In genomic region chr14:79287251-79287863, GRCm38 (mm10) we compare ENCODE assay signal across 22 mouse cellular contexts. TPM values are rescaled to one million over a fixed set of nuclear protein-coding genes. Genes with fewer than 3 reads are reported as not detected.
"Had no signal": no experiment of that assay in that cellular context is flagged by ENCODE, and none has a peak within 500 bp of the region (broad histone marks: within the 10 kb centered on the region; RNA-seq: fewer than 3 reads in every experiment).

No protein-coding gene starts in this region.

- H3K27ac ChIP-seq: limb, embryonic 15.5 days; midbrain, embryonic 12.5 days; neural tube, embryonic 13.5 days had no signal

- ATAC-seq: intestine, postnatal 0 days; midbrain, embryonic 16.5 days had no signal

- DNase-seq: kidney, adult 8-10 months; kidney, postnatal 36 days; layer of hippocampus, adult 9-11 months; layer of hippocampus, postnatal 36 days; retina, postnatal 1 day; right cerebral cortex, postnatal 4 days; spleen, adult 18-20 months had no signal

- H3K4me3 ChIP-seq: limb, embryonic 15.5 days; midbrain, embryonic 12.5 days; neural tube, embryonic 13.5 days had no signal

RNA-seq across cellular contexts. Expression of gene Zfp957, which starts 40.2 kb away (rescaled TPM):
- total RNA-seq: layer of hippocampus, adult 18-20 months; layer of hippocampus, postnatal 36 days; left cerebral cortex, adult 8-10 months; left cerebral cortex, postnatal 25 days; megakaryocyte-erythroid progenitor cell, adult 5-6 weeks had no signal
- polyA plus RNA-seq: intestine, postnatal 0 days; kidney, embryonic 16.5 days; limb, embryonic 11.5 days; limb, embryonic 15.5 days; liver, embryonic 16.5 days; lung, embryonic 16.5 days; midbrain, embryonic 12.5 days; midbrain, embryonic 16.5 days; neural tube, embryonic 13.5 days; stomach, embryonic 14.5 days; thymus, postnatal 0 days had no signal
